Mouse (Mus musculus) CH12.LX (cell line): ENCODE data around the gene Smg9. TPM values are rescaled to one million over a fixed set of nuclear protein-coding genes. Genes with fewer than 3 reads are reported as not detected.
"Not testable (repeated sequence)": the region's sequence is repeated elsewhere in the genome, so short reads cannot be mapped to it uniquely, and the experiment has no call there.

Experiments
- DNase-seq: peaks from one replicate; pipeline ENCODE4 v3.0.0-alpha.2; 2013; ENCODE audit errors: extremely low read depth
- H3K27ac ChIP-seq: 2 replicates; pipeline ENCODE4 v1.5.1; 2012; ENCODE audit warnings: low read depth, mild to moderate bottlenecking, control low read depth, moderate library complexity; ENCODE audit not compliant: insufficient read depth
- H3K27me3 ChIP-seq: replicated peaks from 2 replicates; pipeline ENCODE3; 2012; ENCODE audit warnings: inconsistent platforms
- H3K36me3 ChIP-seq, 2 experiments: replicated peaks in 1 of 2; 2 replicates each; pipeline versions ENCODE3 to v1.6.1; 2012; ENCODE audit warnings: inconsistent platforms in 1 of 2, low read length in 1 of 2, mild to moderate bottlenecking in 1 of 2, mixed read lengths in 1 of 2, moderate library complexity in 1 of 2; ENCODE audit not compliant: control insufficient read depth in 1 of 2, insufficient read depth in 1 of 2
- H3K4me1 ChIP-seq, 2 experiments: 2 replicates each; pipeline ENCODE4 v1.6.1; 2012; ENCODE audit warnings: inconsistent platforms in 1 of 2, moderate library complexity in 1 of 2; ENCODE audit not compliant: insufficient read depth in 2 of 2, control insufficient read depth in 1 of 2
- H3K4me2 ChIP-seq: 2 replicates; pipeline ENCODE4 v1.6.1; 2012; ENCODE audit warnings: low read depth, mild to moderate bottlenecking, control low read depth; ENCODE audit not compliant: poor library complexity, insufficient read depth, severe bottlenecking
- H3K4me3 ChIP-seq, 3 experiments: fragments of 150-350 bp in 1 of 3; sonication (generic) in 1 of 3; replicated peaks in 1 of 3; 2 replicates each; pipeline versions ENCODE3 to v1.5.1; 2011 to 2012; ENCODE audit warnings: low read depth in 2 of 3, low read length in 2 of 3, mild to moderate bottlenecking in 2 of 3, moderate library complexity in 2 of 3, control low read depth in 1 of 3, improper control_type of control experiment in 1 of 3, inconsistent platforms in 1 of 3, mixed read lengths in 1 of 3; ENCODE audit not compliant: poor library complexity in 1 of 3
- H3K79me2 ChIP-seq: replicated peaks from 2 replicates; pipeline ENCODE4 v1.6.1; 2012; ENCODE audit warnings: mild to moderate bottlenecking, moderate library complexity; ENCODE audit not compliant: control insufficient read depth, poor library complexity, insufficient read depth, severe bottlenecking; ENCODE audit errors: extremely low read depth
- H3K9ac ChIP-seq: 2 replicates; pipeline ENCODE4 v1.6.1; 2012; ENCODE audit warnings: low read depth, mild to moderate bottlenecking, control low read depth, moderate library complexity; ENCODE audit not compliant: insufficient read depth
- H3K9me3 ChIP-seq: replicated peaks from 2 replicates; pipeline ENCODE3; 2012; ENCODE audit warnings: low read length, inconsistent platforms, mixed read lengths
- CTCF ChIP-seq, 2 experiments: IDR thresholded peaks in 1 of 2; conservative IDR thresholded peaks in 1 of 2; 2 replicates each; pipeline ENCODE4 v1.5.1; 2011 to 2012; ENCODE audit warnings: low read depth in 2 of 2, low read length in 2 of 2, improper control_type of control experiment in 1 of 2, inconsistent platforms in 1 of 2, mild to moderate bottlenecking in 1 of 2, moderate library complexity in 1 of 2
- ELF1 ChIP-seq: IDR thresholded peaks from 2 replicates; pipeline ENCODE4 v1.6.1; 2014; ENCODE audit warnings: low read depth, mild to moderate bottlenecking, inconsistent platforms, low read length, improper control_type of control experiment
- EP300 ChIP-seq: IDR thresholded peaks from 2 replicates; pipeline ENCODE4 v1.6.1; 2011; ENCODE audit warnings: low read length, improper control_type of control experiment
- MAX ChIP-seq: IDR thresholded peaks from 2 replicates; pipeline ENCODE4 v1.6.1; 2011; ENCODE audit warnings: low read length, improper control_type of control experiment
- PAX5 ChIP-seq: IDR thresholded peaks from 2 replicates; pipeline ENCODE4 v1.6.1; 2012; ENCODE audit warnings: low read length, inconsistent platforms, mixed read lengths
- TBP ChIP-seq: conservative IDR thresholded peaks from 2 replicates; pipeline ENCODE4 v1.6.1; 2011; ENCODE audit warnings: low read depth, low read length, improper control_type of control experiment
- UBTF ChIP-seq: IDR thresholded peaks from 2 replicates; pipeline ENCODE4 v1.6.1; 2012; ENCODE audit warnings: low read depth, mild to moderate bottlenecking, inconsistent platforms, low read length, improper control_type of control experiment, moderate library complexity
- USF1 ChIP-seq: IDR thresholded peaks from 2 replicates; pipeline ENCODE4 v1.6.1; 2014; ENCODE audit warnings: low read depth, mild to moderate bottlenecking, inconsistent platforms, low read length, improper control_type of control experiment
- USF2 ChIP-seq: conservative IDR thresholded peaks from 2 replicates; pipeline ENCODE4 v1.6.1; 2011; ENCODE audit warnings: low read depth, low read length, improper control_type of control experiment
- ZNF384 ChIP-seq: IDR thresholded peaks from 2 replicates; pipeline ENCODE4 v1.6.1; 2012; ENCODE audit warnings: low read depth, low read length, improper control_type of control experiment, inconsistent platforms
- dilution Hi-C: fragments of 300-500 bp; cut with MboI; formaldehyde crosslinking; loops from 2 replicates; pipeline ENCODE4 v1.14.3; 2020; ENCODE audit warnings: low sequenced_read_pairs; ENCODE audit not compliant: extremely low pct_unique_long_range_greater_than_20kb, extremely low pct_ligation_motif_present
- in situ Hi-C: fragments of 300-500 bp; cut with MboI; formaldehyde crosslinking; loops from 3 replicates; pipeline ENCODE4 v1.14.3; 2019; ENCODE audit warnings: low sequenced_read_pairs, low pct_ligation_motif_present, low pct_unique_long_range_greater_than_20kb, mixed read lengths
- polyA plus RNA-seq: library from polyadenylated mRNA; unstranded; fragments of >175 nt; gene quantifications from 2 replicates; pipeline ENCODE4 v1.2.1, GENCODE M21; 2012; ENCODE audit warnings: low read depth; ENCODE audit not compliant: insufficient read length
- total RNA-seq, 2 experiments: library from RNA; depleted of rRNA; stranded (reverse); fragments of 300-350 nt in 1 of 2; fragments of >200 nt in 1 of 2; gene quantifications; 2 replicates each; pipeline ENCODE4 v1.2.3; 2012 to 2014

Smg9 gene
- total and polyA plus RNA-seq, 3 experiments, result 19.9 to 26.8 (median 20.5) TPM

DNA sequence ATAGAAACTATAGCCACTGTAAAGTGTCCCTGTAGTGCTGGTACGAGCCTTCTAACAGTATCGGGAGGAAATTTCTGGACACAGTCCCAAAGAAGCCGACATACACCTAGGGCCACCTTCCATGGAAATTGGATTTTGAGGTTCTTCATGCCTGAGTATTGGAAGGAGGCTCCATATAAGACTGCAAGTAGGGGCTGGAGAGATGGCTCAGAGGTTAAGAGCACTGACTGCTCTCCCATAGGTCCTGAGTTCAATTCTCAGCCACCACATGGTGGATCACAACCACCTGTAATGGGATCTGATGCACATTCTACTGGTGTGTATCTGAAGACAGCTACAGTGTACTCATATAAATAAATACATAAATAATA is 648 bp downstream of the Smg9 start:
- H3K4me1 ChIP-seq, result peaks cover 0 to 24% of the 10 kb centered on the region in 2 experiments; a peak in 2 of 4 replicates
- H3K27me3 ChIP-seq, result no peaks in the 10 kb centered on the region
- peaks cover 6% of the 10 kb centered on the region for H3K9me3 ChIP-seq
- H3K27ac ChIP-seq, result no peak overlapping the region
- dilution Hi-C loops (no loop called here), in situ Hi-C loops (loop anchor here (5.0 kb wide), 1 partner anchor 33 kb away; no protein-coding TSS in a partner anchor)
- H3K4me2 ChIP-seq, result peak overlapping the region; percentile 93
- H3K36me3 ChIP-seq, result peaks cover 14 to 42% of the 10 kb centered on the region in 2 experiments
- TF ChIP-seq EP300, result no peak
- peak; percentile 89; the same call in 1 of the 2 replicates for TF ChIP-seq TBP
- H3K9ac ChIP-seq, result peak overlapping the region; percentile 75
- 0 out of 2 replicates have a peak, but pooled peaks cover 5% of the 10 kb centered on the region for H3K79me2 ChIP-seq
- peak overlapping the region; percentile 56 to 80 (median 71) for H3K4me3 ChIP-seq
- DNase-seq, result no peak

DNA sequence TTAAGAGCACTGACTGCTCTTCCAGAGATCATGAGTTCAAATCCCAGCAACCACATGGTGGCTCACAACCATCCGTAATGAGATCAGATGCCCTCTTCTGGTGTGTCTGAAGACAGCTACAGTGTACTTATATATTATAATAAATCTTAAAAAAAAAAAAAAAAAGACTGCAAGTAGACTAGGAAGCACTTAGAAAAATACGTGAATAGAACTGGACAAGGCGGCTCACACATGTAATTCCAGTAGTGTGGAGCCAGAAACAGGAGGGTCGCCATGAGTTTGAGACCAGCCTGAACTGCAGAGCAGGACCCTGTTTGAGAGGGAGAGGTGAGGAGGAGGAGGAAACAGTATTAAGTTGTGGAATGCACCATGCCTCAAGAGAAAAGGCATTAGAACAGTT is 1.1 kb downstream of the Smg9 start:
- H3K9me3 ChIP-seq, H3K27ac ChIP-seq, DNase-seq, H3K9ac ChIP-seq, dilution Hi-C loops, H3K27me3 ChIP-seq, H3K79me2 ChIP-seq: not testable (repeated sequence)
- in situ Hi-C loops, result loop anchor here (5.0 kb wide), 1 partner anchor 33 kb away; no protein-coding TSS in a partner anchor
- Histone ChIP-seq H3K36me3 (peaks cover 15 to 46% of the 10 kb centered on the region in 2 experiments), H3K4me1 (peaks cover 0 to 20% of the 10 kb centered on the region in 2 experiments; a peak in 2 of 4 replicates), H3K4me3 (peak overlapping the region in 1 of 3 experiments; percentile 19), H3K4me2 (0 out of 2 replicates have a peak overlapping the region, but pooled peaks have one; percentile 93)
- peak; percentile 61 for TF ChIP-seq ZNF384
- peak in 1 of 2 experiments; percentile 9; a peak in 1 of 4 replicates for TF ChIP-seq CTCF (conservative IDR thresholded peaks at IDR 0.05 in 1 of 2, IDR thresholded peaks at IDR 0.05 in 1 of 2; ENCODE audit: low read depth in 2 of 2, low read length in 2 of 2)

DNA sequence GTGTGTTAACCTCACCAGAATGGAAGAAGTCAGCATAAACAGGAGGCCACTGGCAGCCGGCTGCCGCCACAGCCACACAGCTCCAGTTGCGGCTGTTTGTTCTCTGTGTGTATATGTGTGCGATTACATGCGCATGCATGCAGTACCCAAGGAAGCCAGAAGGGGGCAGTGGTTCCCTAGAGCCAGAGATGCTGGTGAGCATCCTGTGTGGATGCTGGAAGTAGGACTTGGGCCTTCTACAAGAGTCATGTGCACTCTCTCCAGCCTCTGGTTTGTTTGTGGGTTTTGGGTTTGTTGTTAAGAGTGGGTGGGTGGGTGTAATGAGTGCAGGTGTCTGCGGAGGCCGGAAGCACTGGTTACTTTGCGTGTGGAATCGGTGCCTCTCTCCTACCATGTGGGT is 3.4 kb downstream of the Smg9 start:
- Histone ChIP-seq H3K27ac (no peak overlapping the region), H3K79me2 (0 out of 2 replicates have a peak, but pooled peaks cover 5% of the 10 kb centered on the region), H3K4me3 (no peak overlapping the region), H3K4me1 (peaks cover 0 to 17% of the 10 kb centered on the region in 2 experiments; a peak in 2 of 4 replicates), H3K36me3 (peaks cover 31 to 69% of the 10 kb centered on the region in 2 experiments), H3K9ac (no peak overlapping the region), H3K4me2 (no peak overlapping the region), H3K9me3 (peaks cover 6% of the 10 kb centered on the region), H3K27me3 (no peaks in the 10 kb centered on the region)
- DNase-seq, result no peak
- dilution Hi-C loops (no loop called here), in situ Hi-C loops (loop anchor here (5.0 kb wide), 1 partner anchor 36 kb away; no protein-coding TSS in a partner anchor)
- TF ChIP-seq UBTF, result no peak
- TF ChIP-seq CTCF (conservative IDR thresholded peaks at IDR 0.05 in 1 of 2, IDR thresholded peaks at IDR 0.05 in 1 of 2; ENCODE audit: low read depth in 2 of 2, low read length in 2 of 2), result peak; percentile 9 to 40; a peak in 2 of 4 replicates

DNA sequence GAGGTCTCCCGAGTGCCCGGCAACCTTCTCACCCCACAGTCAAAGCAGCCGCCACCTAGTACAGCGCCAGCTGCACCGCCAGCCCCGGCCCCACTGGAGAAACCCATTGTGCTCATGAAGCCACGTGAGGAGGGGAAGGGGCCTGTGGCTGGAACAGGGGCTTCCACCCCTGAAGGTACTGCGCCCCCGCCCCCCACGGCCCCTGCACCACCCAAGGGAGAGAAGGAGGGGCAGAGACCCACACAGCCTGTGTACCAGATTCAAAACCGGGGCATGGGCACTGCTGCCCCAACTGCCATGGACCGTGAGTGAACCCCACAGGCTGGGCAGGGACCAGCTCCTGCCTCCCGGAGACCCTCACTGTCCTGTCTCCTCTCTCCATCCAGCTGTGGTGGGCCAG is 6.2 kb downstream of the Smg9 start:
- Histone ChIP-seq H3K27me3 (no peaks in the 10 kb centered on the region), H3K4me3 (no peak overlapping the region), H3K36me3 (peaks cover 35 to 91% of the 10 kb centered on the region in 2 experiments), H3K4me1 (peaks cover 0 to 8% of the 10 kb centered on the region in 2 experiments; a peak in 2 of 4 replicates), H3K27ac (no peak overlapping the region), H3K79me2 (0 out of 2 replicates have a peak, but pooled peaks cover 4% of the 10 kb centered on the region), H3K4me2 (no peak overlapping the region), H3K9me3 (peaks cover 6% of the 10 kb centered on the region), H3K9ac (no peak overlapping the region)
- dilution Hi-C loops (no loop called here), in situ Hi-C loops (no loop called here)
- no peak for DNase-seq
- TF ChIP-seq USF2 (no peak), MAX (no peak), ELF1 (no peak), PAX5 (no peak), USF1 (no peak)
